Mouse (Mus musculus) ES-Bruce4 (cell line): ENCODE measurements around the gene Tomm20l.

ENCODE experiments used
- CTCF ChIP-seq: IDR thresholded peaks from one replicate; pipeline ENCODE4 v1.8.1; 2011; ENCODE audit warnings: low read depth, low read length
- POLR2A ChIP-seq: IDR thresholded peaks from one replicate; pipeline ENCODE4 v1.8.1; 2011; ENCODE audit warnings: low read length; ENCODE audit not compliant: insufficient read depth

DNA sequence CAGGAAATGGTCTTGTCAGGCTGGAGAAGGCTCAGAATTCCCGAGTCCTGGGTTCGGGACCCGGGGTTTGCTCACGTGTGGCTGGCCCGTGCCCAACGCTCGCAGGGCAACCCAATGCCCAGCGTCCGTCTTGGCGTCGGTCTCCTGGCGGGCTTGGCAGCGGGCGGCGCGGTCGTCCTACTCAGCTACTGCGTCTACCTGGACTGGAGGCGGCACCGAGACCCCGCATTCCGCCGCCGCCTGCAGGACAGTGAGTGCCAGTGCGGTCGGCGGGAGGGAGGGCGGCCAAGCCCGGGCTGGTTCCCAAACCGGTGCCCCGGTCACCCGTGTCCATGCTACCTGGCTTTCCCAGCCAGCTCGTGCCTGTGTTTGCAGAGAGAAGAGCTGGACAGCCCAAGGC, at the start of gene Tomm20l:
- no peak for TF ChIP-seq POLR2A
- TF ChIP-seq CTCF: peak; percentile 12
